In the genomic region with DNA sequence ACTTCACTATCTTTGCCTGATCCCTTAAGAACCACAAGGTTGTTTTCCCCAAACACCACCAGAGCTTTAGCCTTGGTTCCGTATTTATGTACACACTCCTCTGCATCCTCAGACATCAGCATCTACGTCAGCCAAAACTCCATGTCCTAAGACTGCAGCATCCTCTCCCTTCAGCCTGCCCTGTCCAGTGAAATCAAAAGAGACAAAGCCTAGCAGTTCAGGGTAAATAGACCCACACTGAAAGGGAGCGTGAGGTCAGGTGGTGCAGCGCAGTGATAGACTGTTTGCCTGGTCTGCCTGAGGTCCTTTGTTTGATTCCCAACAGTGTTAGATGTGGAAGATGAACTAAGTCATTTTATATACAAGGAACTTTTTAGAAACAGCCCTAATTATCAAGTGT, we compare ENCODE assay signal across 23 mouse cellular contexts. TPM values are rescaled to one million over a fixed set of nuclear protein-coding genes. Genes with fewer than 3 reads are reported as not detected.
A peak's percentile ranks its signal among the peaks of the same experiment; 100 is the strongest.
DNase-seq lines count a peak whose midpoint lies in the region; ATAC-seq lines count a peak whose summit lies in the region.
"Had no signal": no experiment of that assay in that cellular context is flagged by ENCODE, and none has a peak within 500 bp of the region (broad histone marks: within the 10 kb centered on the region; RNA-seq: fewer than 3 reads in every experiment).

No protein-coding gene starts in this region.

- H3K27me3 ChIP-seq in hindbrain, embryonic 10.5 days (ENCODE audit: insufficient read depth, poor library complexity, severe bottlenecking): no peaks in the 10 kb centered on the region
- no peaks in the 10 kb centered on the region for H3K27me3 ChIP-seq in hindbrain, embryonic 13.5 days
- no peaks in the 10 kb centered on the region for H3K27me3 ChIP-seq in neural tube, embryonic 11.5 days (ENCODE audit: control insufficient read depth, insufficient read depth, low read length)
- no peaks in the 10 kb centered on the region for H3K27me3 ChIP-seq in intestine, embryonic 16.5 days (replicated peaks; ENCODE audit: control insufficient read depth, insufficient read depth, low read length)
- H3K27me3 ChIP-seq: heart, embryonic 13.5 days had no signal

- no peak overlapping the region for H3K4me2 ChIP-seq in hindbrain, embryonic 13.5 days
- no peak overlapping the region for H3K4me2 ChIP-seq in neural tube, embryonic 11.5 days (ENCODE audit: low read depth)
- H3K4me2 ChIP-seq in intestine, embryonic 16.5 days (ENCODE audit: low read depth, low read length): no peak overlapping the region
- H3K4me2 ChIP-seq: heart, embryonic 13.5 days had no signal

- no peak overlapping the region for H3K9ac ChIP-seq in hindbrain, embryonic 13.5 days
- no peak overlapping the region for H3K9ac ChIP-seq in neural tube, embryonic 11.5 days (ENCODE audit: low read length)
- H3K9ac ChIP-seq in intestine, embryonic 16.5 days (ENCODE audit: low read depth, low read length): no peak overlapping the region
- H3K9ac ChIP-seq: heart, embryonic 13.5 days; liver, postnatal 0 days had no signal

- H3K4me1 ChIP-seq in hindbrain, embryonic 10.5 days (replicated peaks): peaks cover 41% of the 10 kb centered on the region
- peaks cover 10% of the 10 kb centered on the region; the same call in 1 of the 2 replicates for H3K4me1 ChIP-seq in hindbrain, embryonic 13.5 days (replicated peaks)
- no peaks in the 10 kb centered on the region for H3K4me1 ChIP-seq in neural tube, embryonic 11.5 days (ENCODE audit: control insufficient read depth, insufficient read depth, low read length)
- no peaks in the 10 kb centered on the region for H3K4me1 ChIP-seq in intestine, embryonic 16.5 days (ENCODE audit: control insufficient read depth, insufficient read depth, low read length)
- H3K4me1 ChIP-seq: limb, embryonic 10.5 days had no signal

- DNase-seq in embryo, embryonic 10 days (ENCODE audit: low spot score): peak; percentile 18
- no peak for DNase-seq in embryo, embryonic 11 days
- peak; percentile 20 for DNase-seq in hindbrain, embryonic 10.5 days (ENCODE audit: low spot score)
- peak; percentile 22 for DNase-seq in neural tube, embryonic 11.5 days (ENCODE audit: low spot score)
- DNase-seq in neural tube, embryonic 10.5 days (ENCODE audit: extremely low spot score, low spot score): no peak
- no peak for DNase-seq in cerebellum, adult 18-20 months
- DNase-seq: adrenal gland, postnatal 14 days; cerebellum, postnatal 10 days; heart, adult 18-20 months; heart, postnatal 36 days; kidney, adult 9 months; kidney, postnatal 25 days; liver, postnatal 0 days; right cerebral cortex, postnatal 25 days; thymus, postnatal 14 days had no signal

- peaks cover 10% of the 10 kb centered on the region for H3K36me3 ChIP-seq in hindbrain, embryonic 10.5 days
- H3K36me3 ChIP-seq in hindbrain, embryonic 13.5 days: peaks cover 10% of the 10 kb centered on the region
- H3K36me3 ChIP-seq in neural tube, embryonic 11.5 days (ENCODE audit: control insufficient read depth, insufficient read depth, low read length): no peaks in the 10 kb centered on the region
- no peaks in the 10 kb centered on the region for H3K36me3 ChIP-seq in intestine, embryonic 16.5 days (ENCODE audit: control insufficient read depth, insufficient read depth, low read length)
- H3K36me3 ChIP-seq: G1E had no signal

- no peak for ATAC-seq in hindbrain, embryonic 13.5 days (ENCODE audit: low FRiP score)
- peak; percentile 55; the same call in 1 of the 2 replicates for ATAC-seq in neural tube, embryonic 11.5 days (ENCODE audit: insufficient read depth, low FRiP score, low TSS enrichment)
- no peak for ATAC-seq in intestine, embryonic 16.5 days
- ATAC-seq: activated CD4-positive, CD25-positive, alpha-beta regulatory T cell, adult 4 months; liver, postnatal 0 days had no signal

- no peak overlapping the region for H3K4me3 ChIP-seq in hindbrain, embryonic 10.5 days
- no peak overlapping the region for H3K4me3 ChIP-seq in hindbrain, embryonic 13.5 days
- H3K4me3 ChIP-seq in neural tube, embryonic 11.5 days (ENCODE audit: low read depth, low read length): no peak overlapping the region
- H3K4me3 ChIP-seq in intestine, embryonic 16.5 days (ENCODE audit: low read length): no peak overlapping the region
- H3K4me3 ChIP-seq: erythroblast, embryonic 14.5 days; heart, embryonic 13.5 days; limb, embryonic 10.5 days; megakaryocyte, embryonic 14.5 days had no signal

- peak overlapping the region; percentile 90 for H3K27ac ChIP-seq in hindbrain, embryonic 10.5 days
- H3K27ac ChIP-seq in hindbrain, embryonic 13.5 days: no peak overlapping the region; the same call in 1 of the 2 replicates
- no peak overlapping the region for H3K27ac ChIP-seq in neural tube, embryonic 11.5 days (ENCODE audit: low read depth, low read length)
- H3K27ac ChIP-seq in intestine, embryonic 16.5 days (ENCODE audit: low read length): no peak overlapping the region
- H3K27ac ChIP-seq: heart, embryonic 13.5 days; limb, embryonic 10.5 days had no signal

- no peaks in the 10 kb centered on the region for H3K9me3 ChIP-seq in hindbrain, embryonic 10.5 days
- no peaks in the 10 kb centered on the region for H3K9me3 ChIP-seq in hindbrain, embryonic 13.5 days
- no peaks in the 10 kb centered on the region for H3K9me3 ChIP-seq in neural tube, embryonic 11.5 days (ENCODE audit: control insufficient read depth, low read length)
- H3K9me3 ChIP-seq in intestine, embryonic 16.5 days (ENCODE audit: control insufficient read depth, low read length): no peaks in the 10 kb centered on the region
- H3K9me3 ChIP-seq: G1E; heart, embryonic 13.5 days; limb, embryonic 10.5 days; megakaryocyte, embryonic 14.5 days had no signal

- 49% methylated on average over 4 of the region's 4 CpGs for WGBS in hindbrain, embryonic 10.5 days
- 34% methylated on average over 4 of the region's 4 CpGs for WGBS in hindbrain, embryonic 13.5 days
- WGBS in neural tube, embryonic 11.5 days: 55% methylated on average over 4 of the region's 4 CpGs
- 83% methylated on average over 4 of the region's 4 CpGs for WGBS in intestine, embryonic 16.5 days

RNA-seq across cellular contexts. Expression of gene Mtmr2, which starts 50.3 kb away (rescaled TPM):
- polyA plus RNA-seq in hindbrain, embryonic 10.5 days (2016; fragmentation: Nextera tagmentation; extraction: Ambion mirVana): 69.4 and 75.4 TPM in 2 replicates
- polyA plus RNA-seq in hindbrain, embryonic 13.5 days (2015; fragmentation: Nextera tagmentation; extraction: Ambion mirVana): 54.9 and 57.8 TPM in 2 replicates
- polyA plus RNA-seq in neural tube, embryonic 11.5 days (2014; fragmentation: Nextera tagmentation; extraction: Ambion mirVana): 82.7 and 85.2 TPM in 2 replicates
- polyA plus RNA-seq in intestine, embryonic 16.5 days (2015; fragmentation: Nextera tagmentation; extraction: Ambion mirVana): 61.4 and 62.7 TPM in 2 replicates

Comparison
In these comparisons a context has a peak if more than half of its experiments do, and no peak if none do; other contexts are left out.
1. DNase-seq: peak in embryo, embryonic 10 days (single experiment), hindbrain, embryonic 10.5 days (single experiment) and neural tube, embryonic 11.5 days (single experiment); none in embryo, embryonic 11 days (single experiment), neural tube, embryonic 10.5 days (single experiment) and cerebellum, adult 18-20 months (0 of 2).